Mouse (Mus musculus) forebrain, embryonic 13.5 days (tissue): ENCODE measurements around the gene Gm28269. TPM values are rescaled to one million over a fixed set of nuclear protein-coding genes. Genes with fewer than 3 reads are reported as not detected.

Source experiments
- ATAC-seq: fragments of 200-750 bp; cut with Nextera tagmentation; 2 replicates; pipeline ENCODE4 v1.8.0; 2017
- H3K27ac ChIP-seq: fragments of 300-500 bp; sonication (generic); 2 replicates; pipeline ENCODE4 v1.5.1; 2015; ENCODE audit warnings: inconsistent platforms, mild to moderate bottlenecking, moderate library complexity
- H3K27me3 ChIP-seq: fragments of 300-500 bp; sonication (generic); 2 replicates; pipeline ENCODE4 v1.6.1; 2015; ENCODE audit warnings: mild to moderate bottlenecking, inconsistent platforms
- H3K36me3 ChIP-seq: fragments of 300-500 bp; sonication (generic); 2 replicates; pipeline ENCODE4 v1.6.1; 2015; ENCODE audit warnings: mild to moderate bottlenecking, inconsistent platforms; ENCODE audit not compliant: poor library complexity, severe bottlenecking
- H3K4me1 ChIP-seq: fragments of 300-500 bp; sonication (generic); 2 replicates; pipeline ENCODE4 v1.6.1; 2015; ENCODE audit warnings: inconsistent platforms
- H3K4me2 ChIP-seq: fragments of 300-500 bp; sonication (generic); 2 replicates; pipeline ENCODE4 v1.6.1; 2015; ENCODE audit warnings: inconsistent platforms, mild to moderate bottlenecking, moderate library complexity
- H3K4me3 ChIP-seq: fragments of 300-500 bp; sonication (generic); 2 replicates; pipeline ENCODE4 v1.5.1; 2015; ENCODE audit warnings: mild to moderate bottlenecking, inconsistent platforms
- H3K9ac ChIP-seq: fragments of 300-500 bp; sonication (generic); 2 replicates; pipeline ENCODE4 v1.6.1; 2015; ENCODE audit warnings: mild to moderate bottlenecking, inconsistent platforms
- H3K9me3 ChIP-seq: fragments of 300-500 bp; sonication (generic); replicated peaks from 2 replicates; pipeline ENCODE4 v1.6.1; 2016; ENCODE audit warnings: inconsistent platforms
- WGBS: fragments of 180-500 bp; shearing (Covaris S2); methylation state at CpG from one replicate; pipeline ENCODE4 v1.1.7; 2015; 5-methylcytosine and 5-hydroxymethylcytosine counted together
- polyA plus RNA-seq: library from polyadenylated mRNA; unstranded; fragments of >200 nt; fragmentation: Nextera tagmentation; extraction: Ambion mirVana; gene quantifications from 2 replicates; pipeline ENCODE4 v1.2.1, GENCODE M21; 2015

Gm28269 gene
- polyA plus RNA-seq, result not detected in 2 replicates

GRCm38 (mm10) chrX:21744997-21745396 is at the start of gene Gm28269:
TSS of gene Gm28269 (minus strand) at chrX:21745097.
- H3K9ac ChIP-seq, result no peak within 1 kb of the TSS
- H3K4me3 ChIP-seq, result no peak within 1 kb of the TSS
- H3K27ac ChIP-seq, result no peak within 1 kb of the TSS
- no peaks in the 10 kb centered on the region for H3K36me3 ChIP-seq
- H3K4me2 ChIP-seq, result no peak within 1 kb of the TSS
- no peaks in the 10 kb centered on the region for H3K27me3 ChIP-seq
- ATAC-seq, result no peak
- no peaks in the 10 kb centered on the region for H3K9me3 ChIP-seq
- no peaks in the 10 kb centered on the region for H3K4me1 ChIP-seq

DNA sequence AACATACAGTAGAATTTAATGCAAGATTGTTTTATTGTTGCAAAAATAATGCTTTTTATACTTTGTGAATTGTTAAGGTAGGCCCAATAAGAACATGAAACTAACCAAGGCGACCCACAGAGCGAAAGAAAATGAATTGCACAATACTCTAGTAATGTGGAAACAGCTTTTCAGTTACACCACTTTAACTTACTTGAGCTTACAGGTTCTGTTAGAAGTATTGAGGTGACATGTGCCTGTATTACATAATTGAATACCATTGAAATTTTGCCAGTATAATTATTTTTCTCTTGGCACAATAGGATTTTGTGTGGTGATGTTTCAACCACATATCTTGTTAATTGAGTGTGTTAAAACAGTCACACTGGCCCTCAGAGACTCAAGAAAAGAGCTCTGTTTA is 28.0 kb downstream of the Gm28269 start:
- Histone ChIP-seq H3K27me3 (no peaks in the 10 kb centered on the region), H3K27ac (no peak overlapping the region), H3K9ac (no peak overlapping the region), H3K4me2 (no peak overlapping the region), H3K4me3 (no peak overlapping the region), H3K4me1 (no peaks in the 10 kb centered on the region), H3K9me3 (no peaks in the 10 kb centered on the region), H3K36me3 (no peaks in the 10 kb centered on the region)
- WGBS, result 88% methylated on average over 2 of the region's 2 CpGs
- no peak for ATAC-seq

DNA sequence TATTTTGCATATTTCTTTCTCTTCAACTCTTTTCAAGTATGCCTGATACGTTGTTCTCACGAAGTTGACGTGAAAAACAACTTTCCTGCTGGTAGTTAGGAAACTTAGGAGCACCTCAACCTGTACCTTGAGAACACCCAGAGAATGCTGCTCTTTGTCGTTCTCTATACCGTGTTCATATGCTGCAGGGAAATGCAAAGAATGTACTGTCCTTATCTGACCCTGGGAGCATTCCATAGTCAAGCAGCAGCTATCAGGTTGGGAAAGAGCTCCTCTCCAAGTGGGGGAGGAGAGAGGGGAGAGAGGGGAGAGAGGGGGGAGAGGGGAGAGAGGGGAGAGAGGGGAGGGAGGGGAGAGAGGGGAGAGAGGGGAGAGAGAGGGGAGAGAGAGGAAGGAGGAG is 29.6 kb downstream of the Gm28269 start:
- H3K4me2 ChIP-seq, result no peak overlapping the region
- 69% methylated on average over 5 of the region's 5 CpGs for WGBS
- no peak for ATAC-seq
- H3K9ac ChIP-seq, result no peak overlapping the region
- H3K27ac ChIP-seq, result no peak overlapping the region
- no peaks in the 10 kb centered on the region for H3K27me3 ChIP-seq
- no peaks in the 10 kb centered on the region for H3K4me1 ChIP-seq
- H3K9me3 ChIP-seq, result no peaks in the 10 kb centered on the region
- H3K4me3 ChIP-seq, result no peak overlapping the region
- no peaks in the 10 kb centered on the region for H3K36me3 ChIP-seq

DNA sequence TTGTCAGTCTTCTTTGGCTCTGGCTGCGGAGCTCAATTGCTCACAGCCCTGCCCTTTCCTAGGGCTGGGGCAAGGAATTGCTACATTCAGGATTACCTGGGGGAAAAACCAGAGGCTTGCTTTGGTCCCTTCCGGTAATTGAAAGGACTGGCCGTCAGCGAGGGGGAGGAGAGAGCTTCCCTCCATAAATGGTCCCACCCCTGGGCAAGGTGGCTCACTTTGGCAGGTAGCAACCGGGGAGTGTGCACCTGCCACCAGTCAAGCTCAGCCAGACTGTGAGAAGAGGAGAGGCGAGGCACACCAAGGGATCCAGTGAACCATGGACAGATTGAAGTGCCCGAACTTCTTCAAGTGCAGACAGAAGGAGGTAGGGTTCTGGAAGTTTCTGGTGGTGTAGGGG is 30.1 kb downstream of the Gm28269 start, which contains the start of gene Slc6a14:
TSS of gene Slc6a14 (plus strand) at position 68 of the 400 bp plus-strand sequence.
- H3K27ac ChIP-seq, result no peak within 1 kb of the TSS
- no peaks in the 10 kb centered on the region for H3K27me3 ChIP-seq
- H3K4me3 ChIP-seq, result no peak within 1 kb of the TSS
- no peak within 1 kb of the TSS for H3K9ac ChIP-seq
- no peaks in the 10 kb centered on the region for H3K4me1 ChIP-seq
- 64% methylated on average over 7 of the region's 7 CpGs for WGBS
- ATAC-seq, result no peak
- no peaks in the 10 kb centered on the region for H3K9me3 ChIP-seq
- H3K36me3 ChIP-seq, result no peaks in the 10 kb centered on the region
- H3K4me2 ChIP-seq, result no peak within 1 kb of the TSS

DNA sequence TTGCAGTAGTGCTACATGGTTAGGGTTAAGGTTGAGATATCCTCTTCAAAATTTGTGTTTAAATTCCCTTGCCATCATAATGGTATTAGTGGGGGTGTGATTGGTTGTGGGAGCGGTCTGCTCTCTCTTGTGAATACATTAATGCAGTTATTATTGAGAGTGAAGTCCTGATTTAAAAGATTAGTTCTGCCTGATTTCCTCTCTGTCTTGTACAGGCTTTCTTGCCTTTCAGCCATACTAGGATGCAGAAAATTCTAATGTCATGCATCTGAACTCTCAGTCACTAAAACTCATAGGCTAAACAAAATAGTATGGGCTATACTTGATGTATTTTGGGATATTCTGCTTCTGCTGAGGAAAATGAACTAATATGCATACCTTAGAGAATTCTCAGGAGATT is 40.4 kb downstream of the Gm28269 start:
- Histone ChIP-seq H3K4me2 (no peak overlapping the region), H3K9ac (no peak overlapping the region), H3K9me3 (no peaks in the 10 kb centered on the region), H3K27ac (no peak overlapping the region), H3K4me1 (no peaks in the 10 kb centered on the region), H3K36me3 (no peaks in the 10 kb centered on the region), H3K4me3 (no peak overlapping the region), H3K27me3 (no peaks in the 10 kb centered on the region)
- no peak for ATAC-seq
- WGBS, result 46% methylated on average over 1 of the region's 1 CpGs

- Histone ChIP-seq H3K36me3 (no peaks in the 10 kb centered on the region), H3K4me2 (no peak overlapping the region), H3K4me3 (no peak overlapping the region), H3K9me3 (no peaks in the 10 kb centered on the region), H3K27me3 (no peaks in the 10 kb centered on the region), H3K4me1 (no peaks in the 10 kb centered on the region), H3K9ac (no peak overlapping the region), H3K27ac (no peak overlapping the region)
- ATAC-seq, result no peak
- WGBS, result 80% methylated on average over 4 of the region's 4 CpGs
These were observed 43.3 kb downstream of the Gm28269 start for GRCm38 (mm10) chrX:21701646-21702045.

DNA sequence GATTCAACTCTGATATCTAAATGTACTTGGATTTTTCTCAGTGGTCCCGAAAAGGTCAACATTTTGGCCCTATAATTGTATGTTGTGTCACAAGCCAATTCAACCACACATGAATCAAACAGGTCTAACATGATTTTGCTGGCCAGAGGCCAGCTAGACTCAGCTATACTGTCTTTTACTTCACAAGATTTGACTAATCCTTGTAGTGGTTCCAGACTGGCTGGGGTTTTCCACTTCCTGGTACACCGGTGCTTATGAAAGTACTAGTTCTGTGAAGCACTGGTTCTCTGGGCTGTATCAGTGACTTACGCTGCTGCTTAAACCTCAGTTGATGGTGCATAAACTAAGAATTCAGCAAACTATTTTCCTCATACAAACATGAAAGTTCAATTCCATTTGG is 49.2 kb downstream of the Gm28269 start:
- Histone ChIP-seq H3K4me2 (no peak overlapping the region), H3K27me3 (no peaks in the 10 kb centered on the region), H3K36me3 (no peaks in the 10 kb centered on the region), H3K4me1 (no peaks in the 10 kb centered on the region), H3K27ac (no peak overlapping the region), H3K9ac (no peak overlapping the region), H3K9me3 (no peaks in the 10 kb centered on the region), H3K4me3 (no peak overlapping the region)
- no peak for ATAC-seq
- 93% methylated on average over 3 of the region's 3 CpGs for WGBS

DNA sequence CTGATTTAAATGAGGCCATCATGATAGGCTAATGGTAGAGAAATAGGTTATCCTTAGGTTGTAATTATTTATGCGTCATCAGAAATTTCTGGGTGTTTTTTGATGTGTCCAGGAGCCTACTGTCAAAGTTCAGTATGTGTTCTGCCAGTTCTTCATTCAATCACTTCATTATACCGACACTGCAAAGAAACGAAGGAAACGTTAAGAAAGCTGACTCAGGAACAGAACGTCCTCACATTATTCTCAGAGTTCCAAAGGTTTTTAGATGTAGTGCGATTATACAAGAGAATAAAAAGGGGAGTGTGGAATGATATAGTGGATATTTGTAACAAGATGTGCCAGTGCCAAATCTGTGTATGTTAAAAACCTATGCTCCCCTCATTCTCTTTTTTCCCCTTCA is 49.7 kb downstream of the Gm28269 start:
- ATAC-seq, result no peak
- Histone ChIP-seq H3K9me3 (no peaks in the 10 kb centered on the region), H3K4me2 (no peak overlapping the region), H3K27ac (no peak overlapping the region), H3K36me3 (no peaks in the 10 kb centered on the region), H3K4me1 (no peaks in the 10 kb centered on the region), H3K4me3 (no peak overlapping the region), H3K9ac (no peak overlapping the region), H3K27me3 (no peaks in the 10 kb centered on the region)
- WGBS, result 66% methylated on average over 6 of the region's 6 CpGs

Other genes with a start within 250 kb of the Gm28269 start
- gene Slc6a14, start 30.2 kb downstream of the Gm28269 start, polyA plus RNA-seq, result not detected in 2 replicates